Mouse (Mus musculus) left cerebral cortex, adult 11 months (tissue): ENCODE results near the gene Pkp1.

ENCODE experiments used
- DNase-seq: peaks from one replicate; pipeline ENCODE4 v3.0.0; 2022; ENCODE audit warnings: low spot score

The Pkp1 gene

GRCm38 (mm10) chr1:135918644-135919407 is at the start of gene Pkp1:
Pkp1 (minus strand) TSS chr1:135919207.
- DNase-seq = no peak

GRCm38 (mm10) chr1:135967739-135968138 is 48.7 kb upstream of the Pkp1 start:
- no peak for DNase-seq

GRCm38 (mm10) chr1:135964561-135964960 is 45.6 kb upstream of the Pkp1 start:
- DNase-seq = no peak

GRCm38 (mm10) chr1:135963177-135963576 is 44.2 kb upstream of the Pkp1 start:
- DNase-seq = no peak

GRCm38 (mm10) chr1:135958483-135958882 is 39.5 kb upstream of the Pkp1 start:
- DNase-seq = peak; percentile 42

- no peak for DNase-seq
Observed at GRCm38 (mm10) chr1:135948871-135949270, 29.9 kb upstream of the Pkp1 start.

GRCm38 (mm10) chr1:135946247-135946646 is 27.2 kb upstream of the Pkp1 start:
- no peak for DNase-seq

GRCm38 (mm10) chr1:135945711-135946110 is 26.7 kb upstream of the Pkp1 start:
- no peak for DNase-seq

GRCm38 (mm10) chr1:135944526-135945259 is 25.7 kb upstream of the Pkp1 start:
- peak; percentile 78 for DNase-seq

GRCm38 (mm10) chr1:135943713-135944112 is 24.7 kb upstream of the Pkp1 start:
- no peak for DNase-seq

- DNase-seq = no peak
Observed at GRCm38 (mm10) chr1:135942116-135942515, 23.1 kb upstream of the Pkp1 start.

- DNase-seq = no peak
Observed at GRCm38 (mm10) chr1:135941259-135942006, 22.4 kb upstream of the Pkp1 start.

GRCm38 (mm10) chr1:135936091-135936490 is 17.1 kb upstream of the Pkp1 start:
- DNase-seq = no peak

- no peak for DNase-seq
Observed at GRCm38 (mm10) chr1:135933704-135934293, 14.8 kb upstream of the Pkp1 start.

GRCm38 (mm10) chr1:135929876-135930275 is 10.9 kb upstream of the Pkp1 start:
- no peak for DNase-seq

- no peak for DNase-seq
Observed at GRCm38 (mm10) chr1:135925848-135926247, 6.8 kb upstream of the Pkp1 start.

GRCm38 (mm10) chr1:135924377-135924994 is 5.5 kb upstream of the Pkp1 start:
- no peak for DNase-seq

GRCm38 (mm10) chr1:135923229-135923628 is 4.2 kb upstream of the Pkp1 start:
- no peak for DNase-seq

GRCm38 (mm10) chr1:135917206-135917605 is 1.8 kb downstream of the Pkp1 start:
- no peak for DNase-seq

GRCm38 (mm10) chr1:135916486-135917058 is 2.4 kb downstream of the Pkp1 start:
- DNase-seq = no peak

- DNase-seq = no peak
Observed at GRCm38 (mm10) chr1:135913657-135914056, 5.3 kb downstream of the Pkp1 start.
